Mouse (Mus musculus): Measurements from ENCODE around the gene Nat8f2.

The Nat8f2 gene

GRCm38 (mm10) chr6:85822286-85822685 lies 46.7 kb downstream of the Nat8f2 start:
- DNase-seq (ENCODE audit: low spot score in 2 of 2), result no peak

GRCm38 (mm10) chr6:85820837-85821236 lies 48.1 kb downstream of the Nat8f2 start, which contains the start of the genes Nat8f6 and Nat8f5:
Gene Nat8f6, minus strand, starts transcription at chr6:85820954.
Gene Nat8f5, minus strand, starts transcription at chr6:85820972.
- DNase-seq (ENCODE audit: low spot score in 2 of 2), result no peak

GRCm38 (mm10) chr6:85818338-85818737 lies 50.6 kb downstream of the Nat8f2 start:
- DNase-seq (ENCODE audit: low spot score in 2 of 2), result no peak

Measured in urinary bladder, postnatal 36 days (tissue).